Mouse (Mus musculus) CH12.LX (cell line): ENCODE measurements at regions not wholly inside any gene's neighbourhood (a gene's known extent, or its start where the extent isn't known, plus 50 kb on each side); places are given as distances from the start of the nearest gene placed in this dataset.

Source experiments
- DNase-seq: peaks from one replicate; pipeline ENCODE4 v3.0.0-alpha.2; 2013; ENCODE audit errors: extremely low read depth
- H3K27ac ChIP-seq: 2 replicates; pipeline ENCODE4 v1.5.1; 2012; ENCODE audit warnings: low read depth, mild to moderate bottlenecking, control low read depth, moderate library complexity; ENCODE audit not compliant: insufficient read depth
- H3K27me3 ChIP-seq: replicated peaks from 2 replicates; pipeline ENCODE3; 2012; ENCODE audit warnings: inconsistent platforms
- H3K36me3 ChIP-seq, 2 experiments: replicated peaks in 1 of 2; 2 replicates each; pipeline versions ENCODE3 to v1.6.1; 2012; ENCODE audit warnings: inconsistent platforms in 1 of 2, low read length in 1 of 2, mild to moderate bottlenecking in 1 of 2, mixed read lengths in 1 of 2, moderate library complexity in 1 of 2; ENCODE audit not compliant: control insufficient read depth in 1 of 2, insufficient read depth in 1 of 2
- H3K4me1 ChIP-seq, 2 experiments: 2 replicates each; pipeline ENCODE4 v1.6.1; 2012; ENCODE audit warnings: inconsistent platforms in 1 of 2, moderate library complexity in 1 of 2; ENCODE audit not compliant: insufficient read depth in 2 of 2, control insufficient read depth in 1 of 2
- H3K4me2 ChIP-seq: 2 replicates; pipeline ENCODE4 v1.6.1; 2012; ENCODE audit warnings: low read depth, mild to moderate bottlenecking, control low read depth; ENCODE audit not compliant: poor library complexity, insufficient read depth, severe bottlenecking
- H3K4me3 ChIP-seq, 3 experiments: fragments of 150-350 bp in 1 of 3; sonication (generic) in 1 of 3; replicated peaks in 1 of 3; 2 replicates each; pipeline versions ENCODE3 to v1.5.1; 2011 to 2012; ENCODE audit warnings: low read depth in 2 of 3, low read length in 2 of 3, mild to moderate bottlenecking in 2 of 3, moderate library complexity in 2 of 3, control low read depth in 1 of 3, improper control_type of control experiment in 1 of 3, inconsistent platforms in 1 of 3, mixed read lengths in 1 of 3; ENCODE audit not compliant: poor library complexity in 1 of 3
- H3K79me2 ChIP-seq: replicated peaks from 2 replicates; pipeline ENCODE4 v1.6.1; 2012; ENCODE audit warnings: mild to moderate bottlenecking, moderate library complexity; ENCODE audit not compliant: control insufficient read depth, poor library complexity, insufficient read depth, severe bottlenecking; ENCODE audit errors: extremely low read depth
- H3K9ac ChIP-seq: 2 replicates; pipeline ENCODE4 v1.6.1; 2012; ENCODE audit warnings: low read depth, mild to moderate bottlenecking, control low read depth, moderate library complexity; ENCODE audit not compliant: insufficient read depth
- H3K9me3 ChIP-seq: replicated peaks from 2 replicates; pipeline ENCODE3; 2012; ENCODE audit warnings: low read length, inconsistent platforms, mixed read lengths
- CHD1 ChIP-seq: IDR thresholded peaks from 2 replicates; pipeline ENCODE4 v1.6.1; 2012; ENCODE audit warnings: low read depth, low read length, improper control_type of control experiment, inconsistent platforms
- CHD2 ChIP-seq: IDR thresholded peaks from 2 replicates; pipeline ENCODE4 v1.6.1; 2011; ENCODE audit warnings: low read length, improper control_type of control experiment
- CTCF ChIP-seq, 2 experiments: IDR thresholded peaks in 1 of 2; conservative IDR thresholded peaks in 1 of 2; 2 replicates each; pipeline ENCODE4 v1.5.1; 2011 to 2012; ENCODE audit warnings: low read depth in 2 of 2, low read length in 2 of 2, improper control_type of control experiment in 1 of 2, inconsistent platforms in 1 of 2, mild to moderate bottlenecking in 1 of 2, moderate library complexity in 1 of 2
- E2F4 ChIP-seq: IDR thresholded peaks from 2 replicates; pipeline ENCODE4 v1.6.1; 2011; ENCODE audit warnings: low read depth, low read length, improper control_type of control experiment; ENCODE audit not compliant: insufficient replicate concordance
- ELF1 ChIP-seq: IDR thresholded peaks from 2 replicates; pipeline ENCODE4 v1.6.1; 2014; ENCODE audit warnings: low read depth, mild to moderate bottlenecking, inconsistent platforms, low read length, improper control_type of control experiment
- EP300 ChIP-seq: IDR thresholded peaks from 2 replicates; pipeline ENCODE4 v1.6.1; 2011; ENCODE audit warnings: low read length, improper control_type of control experiment
- GABPA ChIP-seq: IDR thresholded peaks from 2 replicates; pipeline ENCODE4 v1.6.1; 2012; ENCODE audit warnings: low read depth, low read length, improper control_type of control experiment, inconsistent platforms; ENCODE audit not compliant: insufficient replicate concordance
- HCFC1 ChIP-seq: IDR thresholded peaks from 2 replicates; pipeline ENCODE4 v1.6.1; 2012; ENCODE audit warnings: low read depth, mild to moderate bottlenecking, inconsistent platforms, low read length, improper control_type of control experiment
- JUN ChIP-seq: IDR thresholded peaks from 2 replicates; pipeline ENCODE4 v1.6.1; 2011; ENCODE audit warnings: low read depth, mild to moderate bottlenecking, low read length, improper control_type of control experiment, moderate library complexity; ENCODE audit not compliant: insufficient read depth
- JUND ChIP-seq: conservative IDR thresholded peaks from 2 replicates; pipeline ENCODE4 v1.6.1; 2011; ENCODE audit warnings: low read depth, low read length, improper control_type of control experiment
- KAT2A ChIP-seq: IDR thresholded peaks from 2 replicates; pipeline ENCODE4 v1.6.1; 2012; ENCODE audit warnings: low read length, improper control_type of control experiment, inconsistent platforms; ENCODE audit not compliant: insufficient replicate concordance
- MAFK ChIP-seq: IDR thresholded peaks from 2 replicates; pipeline ENCODE4 v1.6.1; 2011; ENCODE audit warnings: low read length, improper control_type of control experiment; ENCODE audit not compliant: insufficient replicate concordance
- MAX ChIP-seq: IDR thresholded peaks from 2 replicates; pipeline ENCODE4 v1.6.1; 2011; ENCODE audit warnings: low read length, improper control_type of control experiment
- MAZ ChIP-seq: IDR thresholded peaks from 2 replicates; pipeline ENCODE4 v1.6.1; 2012; ENCODE audit warnings: low read depth, mild to moderate bottlenecking, inconsistent platforms, low read length, improper control_type of control experiment, moderate library complexity
- MEF2A ChIP-seq: IDR thresholded peaks from 2 replicates; pipeline ENCODE4 v1.6.1; 2014; ENCODE audit warnings: low read depth, mild to moderate bottlenecking, inconsistent platforms, low read length, improper control_type of control experiment, borderline replicate concordance
- MXI1 ChIP-seq: IDR thresholded peaks from 2 replicates; pipeline ENCODE4 v1.6.1; 2011; ENCODE audit warnings: mild to moderate bottlenecking, low read depth, low read length, improper control_type of control experiment
- NELFE ChIP-seq: IDR thresholded peaks from 2 replicates; pipeline ENCODE4 v1.6.1; 2011; ENCODE audit warnings: low read depth, low read length, improper control_type of control experiment
- NRF1 ChIP-seq: IDR thresholded peaks from 2 replicates; pipeline ENCODE4 v1.6.1; 2014; ENCODE audit warnings: low read depth, mild to moderate bottlenecking, inconsistent platforms, low read length, improper control_type of control experiment, moderate library complexity
- PAX5 ChIP-seq: IDR thresholded peaks from 2 replicates; pipeline ENCODE4 v1.6.1; 2012; ENCODE audit warnings: low read length, inconsistent platforms, mixed read lengths
- POLR2A ChIP-seq: IDR thresholded peaks from 2 replicates; pipeline ENCODE4 v1.6.1; 2011; ENCODE audit warnings: low read depth, mild to moderate bottlenecking, improper control_type of control experiment, low read length
- POLR2AphosphoS2 ChIP-seq: IDR thresholded peaks from 2 replicates; pipeline ENCODE4 v1.6.1; 2011; ENCODE audit warnings: low read depth, low read length, improper control_type of control experiment
- RCOR1 ChIP-seq: conservative IDR thresholded peaks from 2 replicates; pipeline ENCODE4 v1.6.1; 2012; ENCODE audit warnings: low read depth, mild to moderate bottlenecking, inconsistent platforms, low read length, improper control_type of control experiment
- TBP ChIP-seq: conservative IDR thresholded peaks from 2 replicates; pipeline ENCODE4 v1.6.1; 2011; ENCODE audit warnings: low read depth, low read length, improper control_type of control experiment
- TCF12 ChIP-seq: IDR thresholded peaks from 2 replicates; pipeline ENCODE4 v1.6.1; 2014; ENCODE audit warnings: low read depth, mild to moderate bottlenecking, inconsistent platforms, low read length, improper control_type of control experiment
- USF2 ChIP-seq: conservative IDR thresholded peaks from 2 replicates; pipeline ENCODE4 v1.6.1; 2011; ENCODE audit warnings: low read depth, low read length, improper control_type of control experiment
- ZC3H11A ChIP-seq: IDR thresholded peaks from 2 replicates; pipeline ENCODE4 v1.6.1; 2012; ENCODE audit warnings: low read depth, mild to moderate bottlenecking, inconsistent platforms, low read length, improper control_type of control experiment
- ZMIZ1 ChIP-seq: IDR thresholded peaks from 2 replicates; pipeline ENCODE4 v1.6.1; 2012; ENCODE audit warnings: low read depth, mild to moderate bottlenecking, inconsistent platforms, low read length, improper control_type of control experiment
- ZNF384 ChIP-seq: IDR thresholded peaks from 2 replicates; pipeline ENCODE4 v1.6.1; 2012; ENCODE audit warnings: low read depth, low read length, improper control_type of control experiment, inconsistent platforms
- dilution Hi-C: fragments of 300-500 bp; cut with MboI; formaldehyde crosslinking; loops from 2 replicates; pipeline ENCODE4 v1.14.3; 2020; ENCODE audit warnings: low sequenced_read_pairs; ENCODE audit not compliant: extremely low pct_unique_long_range_greater_than_20kb, extremely low pct_ligation_motif_present
- in situ Hi-C: fragments of 300-500 bp; cut with MboI; formaldehyde crosslinking; loops from 3 replicates; pipeline ENCODE4 v1.14.3; 2019; ENCODE audit warnings: low sequenced_read_pairs, low pct_ligation_motif_present, low pct_unique_long_range_greater_than_20kb, mixed read lengths

DNA sequence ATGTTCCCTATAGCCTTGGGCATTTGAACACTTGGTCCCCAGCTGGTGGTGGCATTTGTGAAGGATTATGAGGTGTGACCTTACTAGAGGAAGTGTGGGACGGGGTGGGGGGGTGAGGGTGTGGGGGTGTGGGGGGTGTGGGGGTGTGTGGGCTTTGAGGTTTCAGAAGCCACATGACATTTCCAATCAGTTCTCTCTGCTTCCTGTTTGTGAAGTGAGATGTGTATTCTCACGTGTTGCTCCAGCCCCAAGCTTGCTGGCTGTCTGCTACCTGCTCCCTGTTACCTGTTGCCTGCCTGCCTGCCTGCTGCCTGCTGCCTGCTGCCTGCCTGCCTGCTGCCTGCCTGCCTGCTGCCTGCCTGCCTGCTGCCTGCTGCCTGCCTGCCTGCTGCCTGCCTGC, 90.6 kb upstream of the Hmcn1 start:
- H3K4me3 ChIP-seq: no peak overlapping the region
- in situ Hi-C loops: loop anchor here (10.0 kb wide), 2 partner anchors 161 to 261 kb away; partner anchors contain the start of gene Ivns1abp
- H3K79me2 ChIP-seq: no peaks in the 10 kb centered on the region
- H3K27ac ChIP-seq: no peak overlapping the region
- H3K36me3 ChIP-seq: no peaks in the 10 kb centered on the region
- H3K9me3 ChIP-seq: no peaks in the 10 kb centered on the region
- no peaks in the 10 kb centered on the region for H3K27me3 ChIP-seq
- no peak for TF ChIP-seq ZC3H11A
- TF ChIP-seq NRF1: no peak
- no peak for TF ChIP-seq ZNF384
- TF ChIP-seq CTCF (conservative IDR thresholded peaks at IDR 0.05 in 1 of 2, IDR thresholded peaks at IDR 0.05 in 1 of 2; ENCODE audit: low read depth in 2 of 2, low read length in 2 of 2): no peak
- no peak for TF ChIP-seq MAFK
- no peak for TF ChIP-seq USF2
- TF ChIP-seq TBP: no peak
- no peak for TF ChIP-seq MEF2A
- no peak for TF ChIP-seq MAZ
- TF ChIP-seq ZMIZ1: no peak
- TF ChIP-seq NELFE: no peak
- no peak for TF ChIP-seq ELF1
- no peak for TF ChIP-seq RCOR1
- no peak for TF ChIP-seq JUN
- no peak for TF ChIP-seq HCFC1
- no peak for TF ChIP-seq GABPA
- no peak for TF ChIP-seq CHD1
- no peak overlapping the region for H3K4me2 ChIP-seq
- peaks cover 4 to 6% of the 10 kb centered on the region in 2 experiments; a peak in 3 of 4 replicates for H3K4me1 ChIP-seq
- dilution Hi-C loops: no loop called here
- H3K9ac ChIP-seq: no peak overlapping the region
- DNase-seq: no peak

DNA sequence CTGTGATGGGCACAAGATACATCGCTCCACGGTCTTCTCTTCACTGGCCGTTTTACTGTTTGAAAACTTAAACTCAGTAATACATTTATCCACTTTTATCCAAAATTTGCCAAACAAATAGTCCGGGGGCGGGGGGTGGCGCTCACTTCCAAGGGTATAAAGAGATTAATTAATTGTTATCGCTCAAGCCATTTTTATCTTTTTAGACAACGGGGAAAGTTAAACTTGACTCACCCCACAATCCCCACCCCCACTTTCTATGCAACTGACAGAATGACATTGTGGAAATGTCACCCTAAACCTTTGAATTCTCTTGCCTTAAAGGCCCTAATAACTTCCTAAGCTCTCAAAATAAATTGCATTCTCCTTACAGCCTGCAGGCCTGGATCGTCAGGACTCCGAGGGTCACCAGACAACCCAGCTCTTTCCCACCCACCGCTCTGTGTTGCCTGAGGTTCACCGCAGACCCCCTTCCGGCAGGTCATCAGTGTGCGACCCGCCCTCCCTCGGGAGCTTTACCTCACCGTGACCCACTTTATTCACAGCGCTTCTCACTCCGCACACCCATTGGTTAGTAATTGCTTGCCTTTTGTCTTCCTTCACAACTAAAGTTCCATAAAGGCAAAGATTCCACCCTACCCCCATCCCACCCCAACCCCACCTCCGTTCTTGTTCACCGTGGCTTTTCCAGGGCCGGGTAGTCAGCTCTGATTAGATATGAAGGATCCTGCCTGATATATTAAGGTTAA, 93.0 kb upstream of the Hmcn1 start:
- H3K27me3 ChIP-seq: no peaks in the 10 kb centered on the region
- no peak overlapping the region for H3K4me3 ChIP-seq
- TF ChIP-seq ZC3H11A (no peak), MAX (no peak), MAZ (no peak), MXI1 (no peak), POLR2AphosphoS2 (no peak), E2F4 (no peak), JUND (no peak), ZMIZ1 (no peak), HCFC1 (no peak), TCF12 (no peak), PAX5 (no peak), CHD1 (no peak), POLR2A (no peak), EP300 (no peak), CHD2 (no peak), NELFE (no peak), KAT2A (no peak), TBP (no peak)
- H3K79me2 ChIP-seq: no peaks in the 10 kb centered on the region
- H3K4me2 ChIP-seq: peak overlapping the region; percentile 38; the same call in 1 of the 2 replicates
- in situ Hi-C loops (loop anchor here (10.0 kb wide), 2 partner anchors 159 to 259 kb away; partner anchors contain the start of gene Ivns1abp), dilution Hi-C loops (no loop called here)
- DNase-seq: no peak
- no peaks in the 10 kb centered on the region for H3K9me3 ChIP-seq
- H3K9ac ChIP-seq: no peak overlapping the region
- no peak overlapping the region for H3K27ac ChIP-seq
- H3K4me1 ChIP-seq: peaks cover 3 to 4% of the 10 kb centered on the region in 2 experiments; a peak in 2 of 4 replicates
- no peaks in the 10 kb centered on the region for H3K36me3 ChIP-seq
